Mouse (Mus musculus) bone marrow macrophage, adult 2 months (primary cell): ENCODE results near the gene Grip1.

Experiments used
- CTCF ChIP-seq: IDR thresholded peaks from 2 replicates; pipeline ENCODE4 v1.5.1; 2012; ENCODE audit warnings: low read depth, mild to moderate bottlenecking, low read length, moderate library complexity
- POLR2A ChIP-seq: IDR thresholded peaks from 2 replicates; pipeline ENCODE4 v1.6.1; 2012; ENCODE audit warnings: mild to moderate bottlenecking, low read depth, low read length, borderline replicate concordance

GRCm38 (mm10) chr10:119477661-119478060, 24.0 kb downstream of the Grip1 start:
- TF ChIP-seq POLR2A (no peak), CTCF (no peak)
